Mouse (Mus musculus): ENCODE results near the gene Mical1.
A peak's percentile ranks its signal among the peaks of the same experiment; 100 is the strongest.

Mical1 gene

GRCm38 (mm10) chr10:41476171-41477017, at the start of gene Mical1:
TSS of gene Mical1 (plus strand) at chr10:41476314.
- peak; percentile 68 to 79 for DNase-seq (ENCODE audit: low spot score in 2 of 2)

GRCm38 (mm10) chr10:41426368-41426767, 49.7 kb upstream of the Mical1 start:
- no peak for DNase-seq (ENCODE audit: low spot score in 2 of 2)

GRCm38 (mm10) chr10:41434624-41435023, 41.5 kb upstream of the Mical1 start:
- peak; percentile 50 to 70 for DNase-seq (ENCODE audit: low spot score in 2 of 2)

DNA sequence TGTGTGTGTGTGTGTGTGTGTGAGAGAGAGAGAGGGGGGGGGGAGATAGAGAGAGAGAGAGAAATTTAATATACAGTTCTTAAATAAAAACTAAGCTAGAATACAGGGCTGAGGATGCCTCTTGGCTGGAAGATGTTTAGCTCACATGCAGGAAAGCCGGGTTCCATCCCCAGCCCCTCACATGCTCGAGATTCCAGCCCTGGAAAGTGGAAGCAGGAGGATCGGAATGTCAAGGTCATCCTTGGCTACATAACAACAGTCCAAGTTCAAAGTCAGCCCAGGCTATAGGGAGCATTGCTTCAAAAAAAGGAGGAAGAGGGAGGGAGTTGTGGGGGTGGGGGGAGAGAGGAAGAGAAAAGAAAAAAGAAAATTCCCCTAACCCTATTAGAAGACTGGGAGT, 41.0 kb upstream of the Mical1 start:
- DNase-seq (ENCODE audit: low spot score in 2 of 2), result no peak

DNA sequence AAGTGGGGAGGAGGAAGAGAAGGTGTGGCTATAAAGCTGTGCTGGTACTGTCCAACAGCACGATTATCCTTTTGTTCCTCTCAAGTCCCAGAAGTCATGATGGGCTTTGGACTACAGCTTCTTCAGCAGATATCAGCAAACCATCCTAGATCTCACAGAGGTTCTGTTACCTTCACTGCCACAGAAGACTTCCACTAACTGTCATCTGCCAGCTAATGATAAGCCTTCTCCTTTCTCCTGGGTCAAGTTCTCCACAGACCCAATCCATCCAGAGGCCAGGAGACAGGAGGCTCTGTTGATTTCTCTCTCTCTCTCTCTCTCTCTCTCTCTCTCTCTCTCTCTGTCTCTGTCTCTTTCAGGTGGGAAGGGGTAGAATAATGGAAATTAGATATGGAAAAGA, 27.9 kb upstream of the Mical1 start:
- no peak for DNase-seq (ENCODE audit: low spot score in 2 of 2)

GRCm38 (mm10) chr10:41449684-41450083, 26.4 kb upstream of the Mical1 start:
- peak in 1 of 2 experiments; percentile 16 for DNase-seq (ENCODE audit: low spot score in 2 of 2)

- peak; percentile 96 to 97 for DNase-seq (ENCODE audit: low spot score in 2 of 2)
Observed at GRCm38 (mm10) chr10:41450137-41450670, 25.9 kb upstream of the Mical1 start, which contains the start of gene Zbtb24. TSS of gene Zbtb24 (plus strand) at chr10:41450383.

- no peak for DNase-seq (ENCODE audit: low spot score in 2 of 2)
Observed at GRCm38 (mm10) chr10:41450780-41451522, 25.2 kb upstream of the Mical1 start.

DNA sequence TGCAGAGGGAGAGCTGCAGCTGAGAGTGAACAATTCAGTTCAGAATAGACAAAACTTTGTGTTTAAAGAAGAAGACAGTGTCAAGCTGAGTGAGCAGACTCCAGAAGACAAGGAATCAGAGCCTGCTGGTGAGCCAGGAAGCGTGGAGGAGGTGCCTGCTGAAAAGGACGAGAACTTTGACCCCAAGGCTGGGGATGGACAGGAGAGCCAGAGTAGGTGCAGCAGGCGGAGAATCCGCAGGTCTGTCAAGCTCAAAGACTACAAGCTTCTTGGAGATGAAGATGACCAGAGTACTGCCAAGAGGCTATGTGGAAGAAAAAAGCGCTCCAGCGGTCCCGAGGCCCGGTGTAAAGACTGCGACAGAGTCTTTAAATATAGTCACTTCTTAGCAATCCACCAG, 24.5 kb upstream of the Mical1 start:
- DNase-seq (ENCODE audit: low spot score in 2 of 2), result no peak

DNA sequence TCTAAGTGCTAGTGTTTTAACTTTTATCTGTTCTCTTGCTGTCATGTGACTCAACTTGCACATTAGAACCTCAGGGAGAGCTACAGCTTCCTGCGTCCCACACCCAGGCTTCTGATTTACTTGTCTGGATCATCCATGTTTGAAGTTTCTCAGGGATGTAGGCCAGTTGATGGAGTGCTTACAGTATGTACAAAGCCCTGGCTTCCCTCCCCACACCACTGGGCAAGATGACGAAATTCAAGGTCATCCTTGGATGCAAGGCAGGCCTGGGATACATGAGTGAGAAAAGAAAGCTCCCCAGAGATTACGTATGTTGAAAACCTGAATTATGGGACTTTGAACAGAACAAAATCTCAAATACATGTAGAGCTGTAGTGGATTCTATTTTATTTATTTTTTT, 23.3 kb upstream of the Mical1 start:
- no peak for DNase-seq (ENCODE audit: low spot score in 2 of 2)

DNA sequence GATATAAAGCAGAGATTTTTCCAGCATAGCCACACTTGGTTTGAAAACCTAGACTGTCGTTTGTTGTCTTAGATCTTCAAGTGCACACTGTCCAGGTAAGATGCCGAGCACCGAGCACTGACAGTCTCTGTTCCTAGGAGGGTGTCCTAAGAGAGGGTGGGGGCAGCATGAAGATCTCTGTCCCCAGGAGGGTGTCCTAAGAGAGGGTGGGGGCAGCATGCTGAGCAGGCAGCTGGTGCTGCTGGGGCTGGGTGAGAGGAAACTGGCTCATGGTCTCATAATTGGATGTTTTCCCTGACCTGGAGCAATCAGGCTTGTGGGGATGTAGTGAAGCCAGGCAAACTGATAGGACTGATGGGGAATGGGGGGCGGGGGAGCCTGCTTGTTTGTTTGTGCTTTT, 16.1 kb upstream of the Mical1 start:
- no peak for DNase-seq (ENCODE audit: low spot score in 2 of 2)

DNA sequence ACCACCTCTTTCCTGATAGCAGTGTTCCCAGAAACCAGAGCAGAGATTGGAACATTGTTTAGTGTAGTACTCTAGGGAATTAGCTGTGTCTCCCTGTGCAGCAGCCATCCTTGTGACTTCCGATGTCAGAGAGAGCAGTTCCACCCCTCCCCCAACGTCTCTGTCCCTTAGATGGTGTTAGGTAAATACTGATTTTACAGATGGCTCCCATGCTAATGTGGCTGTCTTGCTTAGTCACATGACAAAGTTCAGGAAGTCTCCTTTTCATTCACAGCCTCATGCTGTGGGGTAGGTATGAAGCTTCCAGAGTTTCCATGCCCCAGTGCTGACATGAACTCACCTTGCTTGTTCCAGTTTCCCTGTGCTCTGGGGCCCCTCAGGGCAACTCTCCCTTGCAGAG, 15.6 kb upstream of the Mical1 start:
- no peak for DNase-seq (ENCODE audit: low spot score in 2 of 2)

GRCm38 (mm10) chr10:41461057-41461722, 14.9 kb upstream of the Mical1 start:
- DNase-seq (ENCODE audit: low spot score in 2 of 2), result no peak

GRCm38 (mm10) chr10:41464401-41464955, 11.6 kb upstream of the Mical1 start:
- DNase-seq (ENCODE audit: low spot score in 2 of 2), result no peak

GRCm38 (mm10) chr10:41467325-41467724, 8.8 kb upstream of the Mical1 start:
- no peak for DNase-seq (ENCODE audit: low spot score in 2 of 2)

GRCm38 (mm10) chr10:41470693-41471092, 5.4 kb upstream of the Mical1 start:
- no peak for DNase-seq (ENCODE audit: low spot score in 2 of 2)

GRCm38 (mm10) chr10:41472534-41472933, 3.6 kb upstream of the Mical1 start:
- no peak for DNase-seq (ENCODE audit: low spot score in 2 of 2)

GRCm38 (mm10) chr10:41472962-41473481, 3.1 kb upstream of the Mical1 start:
- DNase-seq (ENCODE audit: low spot score in 2 of 2), result peak; percentile 56 to 57

- peak; percentile 63 to 68 for DNase-seq (ENCODE audit: low spot score in 2 of 2)
Observed at GRCm38 (mm10) chr10:41473782-41474468, 2.2 kb upstream of the Mical1 start.

DNA sequence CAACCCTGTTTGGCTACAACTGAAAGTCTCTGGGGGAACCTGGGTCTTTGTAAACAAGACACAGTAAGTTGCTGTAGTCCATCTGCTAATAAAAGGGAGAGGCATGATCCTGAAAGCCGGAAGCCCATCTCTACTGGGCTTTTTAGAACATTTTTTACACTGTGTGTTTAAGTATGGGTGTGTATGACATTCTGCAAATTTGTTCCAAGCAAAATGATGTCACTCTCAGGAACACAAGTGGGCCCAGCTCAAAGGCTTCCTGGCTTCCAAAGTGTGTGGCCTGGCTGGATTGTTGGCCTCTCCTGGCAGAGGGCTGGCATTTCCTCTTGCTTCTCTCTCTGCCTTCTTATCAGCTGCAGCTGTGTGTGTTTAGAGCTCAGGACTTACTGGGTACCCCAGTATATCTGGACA, 1.1 kb upstream of the Mical1 start:
- no peak for DNase-seq (ENCODE audit: low spot score in 2 of 2)

- DNase-seq (ENCODE audit: low spot score in 2 of 2), result no peak
Observed at GRCm38 (mm10) chr10:41477018-41477277, 834 bp downstream of the Mical1 start.
